Mouse (Mus musculus): ENCODE results near the gene Arpc1a. TPM values are rescaled to one million over a fixed set of nuclear protein-coding genes. Genes with fewer than 3 reads are reported as not detected.
A peak's percentile ranks its signal among the peaks of the same experiment; 100 is the strongest.
"Not testable (repeated sequence)": the region's sequence is repeated elsewhere in the genome, so short reads cannot be mapped to it uniquely, and the experiment has no call there.

Gene Arpc1a
- polyA plus RNA-seq, 1 experiment from 2014 or later = 152 TPM

- H3K36me3 ChIP-seq (ENCODE audit: control insufficient read depth, insufficient read depth, low read length) = peaks cover 51% of the 10 kb centered on the region
- WGBS = 89% methylated on average over 6 of the region's 6 CpGs
- H3K27ac ChIP-seq (replicated peaks; ENCODE audit: low read depth, low read length); H3K9ac ChIP-seq (ENCODE audit: low read length); H3K9me3 ChIP-seq (ENCODE audit: control insufficient read depth, low read length); H3K4me2 ChIP-seq (ENCODE audit: low read depth, severe bottlenecking); DNase-seq (ENCODE audit: low spot score); ATAC-seq (ENCODE audit: insufficient number of reproducible peaks, low FRiP score, low TSS enrichment, low read depth); H3K4me3 ChIP-seq (ENCODE audit: low read depth, low read length); H3K4me1 ChIP-seq (ENCODE audit: control insufficient read depth, insufficient read depth, low read length); H3K27me3 ChIP-seq (ENCODE audit: control insufficient read depth, insufficient read depth, low read length): not testable (repeated sequence)
Measured at GRCm38 (mm10) chr5:145133275-145133674, 49.6 kb downstream of the Arpc1a start.

GRCm38 (mm10) chr5:145138836-145139235 lies 55.2 kb downstream of the Arpc1a start:
- H3K4me3 ChIP-seq (ENCODE audit: low read depth, low read length) = peak overlapping the region; percentile 97
- 16% methylated on average over 6 of the region's 6 CpGs for WGBS
- H3K27me3 ChIP-seq (ENCODE audit: control insufficient read depth, insufficient read depth, low read length) = no peaks in the 10 kb centered on the region
- H3K4me2 ChIP-seq (ENCODE audit: low read depth, severe bottlenecking) = peak overlapping the region; percentile 63
- H3K9me3 ChIP-seq (ENCODE audit: control insufficient read depth, low read length) = no peaks in the 10 kb centered on the region
- 0 out of 2 replicates have a peak, but pooled peaks cover 4% of the 10 kb centered on the region for H3K4me1 ChIP-seq (ENCODE audit: control insufficient read depth, insufficient read depth, low read length)
- DNase-seq (ENCODE audit: low spot score) = no peak
- H3K9ac ChIP-seq (ENCODE audit: low read length) = peak overlapping the region; percentile 91
- no peak overlapping the region for H3K27ac ChIP-seq (replicated peaks; ENCODE audit: low read depth, low read length)
- H3K36me3 ChIP-seq (ENCODE audit: control insufficient read depth, insufficient read depth, low read length) = peaks cover 16% of the 10 kb centered on the region
- ATAC-seq (ENCODE audit: insufficient number of reproducible peaks, low FRiP score, low TSS enrichment, low read depth) = no peak

GRCm38 (mm10) chr5:145139571-145140519 lies 56.2 kb downstream of the Arpc1a start, which contains the start of the genes Pdap1 and Bud31:
Gene Pdap1 (minus strand): TSS chr5:145140238.
Gene Bud31 (plus strand): TSS chr5:145140362.
- H3K4me1 ChIP-seq (ENCODE audit: control insufficient read depth, insufficient read depth, low read length) = 0 out of 2 replicates have a peak, but pooled peaks cover 4% of the 10 kb centered on the region
- WGBS = under 1% methylated on average over 84 of the region's 84 CpGs
- peaks cover 10% of the 10 kb centered on the region for H3K36me3 ChIP-seq (ENCODE audit: control insufficient read depth, insufficient read depth, low read length)

GRCm38 (mm10) chr5:145140611-145141010 lies 57.0 kb downstream of the Arpc1a start:
- 1% methylated on average over 18 of the region's 18 CpGs for WGBS
- 0 out of 2 replicates have a peak, but pooled peaks have one; percentile 10 for ATAC-seq (ENCODE audit: insufficient number of reproducible peaks, low FRiP score, low TSS enrichment, low read depth)
- Histone ChIP-seq H3K9ac (ENCODE audit: low read length) (peak overlapping the region; percentile 91), H3K36me3 (ENCODE audit: control insufficient read depth, insufficient read depth, low read length) (peaks cover 16% of the 10 kb centered on the region), H3K4me3 (ENCODE audit: low read depth, low read length) (peak overlapping the region; percentile 97), H3K9me3 (ENCODE audit: control insufficient read depth, low read length) (no peaks in the 10 kb centered on the region), H3K27me3 (ENCODE audit: control insufficient read depth, insufficient read depth, low read length) (no peaks in the 10 kb centered on the region), H3K4me2 (ENCODE audit: low read depth, severe bottlenecking) (peak overlapping the region; percentile 63), H3K4me1 (ENCODE audit: control insufficient read depth, insufficient read depth, low read length) (0 out of 2 replicates have a peak, but pooled peaks cover 4% of the 10 kb centered on the region), H3K27ac (replicated peaks; ENCODE audit: low read depth, low read length) (0 out of 2 replicates have a peak overlapping the region, but pooled peaks have one; percentile 26)
- no peak for DNase-seq (ENCODE audit: low spot score)

More at GRCm38 (mm10) chr5:145139571-145140519, 56.2 kb downstream of the Arpc1a start, which contains the start of the genes Pdap1 and Bud31:
- Histone ChIP-seq H3K27me3 (ENCODE audit: control insufficient read depth, insufficient read depth, low read length) (no peaks in the 10 kb centered on the region), H3K4me2 (ENCODE audit: low read depth, severe bottlenecking) (peak within 1 kb of the TSS; percentile 63), H3K9ac (ENCODE audit: low read length) (peak within 1 kb of the TSS; percentile 91), H3K27ac (replicated peaks; ENCODE audit: low read depth, low read length) (peak within 1 kb of the TSS; percentile 26), H3K9me3 (ENCODE audit: control insufficient read depth, low read length) (no peaks in the 10 kb centered on the region), H3K4me3 (ENCODE audit: low read depth, low read length) (peak within 1 kb of the TSS; percentile 97)
- ATAC-seq (ENCODE audit: insufficient number of reproducible peaks, low FRiP score, low TSS enrichment, low read depth) (peak; percentile 93), DNase-seq (ENCODE audit: low spot score) (peak; percentile 96)

- Histone ChIP-seq H3K9ac (ENCODE audit: low read length) (no peak overlapping the region), H3K9me3 (ENCODE audit: control insufficient read depth, low read length) (no peaks in the 10 kb centered on the region), H3K4me3 (ENCODE audit: low read depth, low read length) (no peak overlapping the region)
Measured at GRCm38 (mm10) chr5:145147748-145148147, 64.1 kb downstream of the Arpc1a start.

GRCm38 (mm10) chr5:145149294-145149693 lies 65.7 kb downstream of the Arpc1a start:
- DNase-seq (ENCODE audit: low spot score) (no peak), ATAC-seq (ENCODE audit: insufficient number of reproducible peaks, low FRiP score, low TSS enrichment, low read depth) (no peak)
- Histone ChIP-seq H3K4me1 (ENCODE audit: control insufficient read depth, insufficient read depth, low read length) (no peaks in the 10 kb centered on the region), H3K4me2 (ENCODE audit: low read depth, severe bottlenecking) (no peak overlapping the region), H3K9ac (ENCODE audit: low read length) (no peak overlapping the region), H3K27ac (replicated peaks; ENCODE audit: low read depth, low read length) (no peak overlapping the region), H3K9me3 (ENCODE audit: control insufficient read depth, low read length) (no peaks in the 10 kb centered on the region), H3K27me3 (ENCODE audit: control insufficient read depth, insufficient read depth, low read length) (no peaks in the 10 kb centered on the region), H3K36me3 (ENCODE audit: control insufficient read depth, insufficient read depth, low read length) (peaks cover 51% of the 10 kb centered on the region), H3K4me3 (ENCODE audit: low read depth, low read length) (no peak overlapping the region)
- 93% methylated on average over 6 of the region's 6 CpGs for WGBS

More at GRCm38 (mm10) chr5:145147748-145148147, 64.1 kb downstream of the Arpc1a start:
- H3K4me2 ChIP-seq (ENCODE audit: low read depth, severe bottlenecking) = no peak overlapping the region
- no peak for ATAC-seq (ENCODE audit: insufficient number of reproducible peaks, low FRiP score, low TSS enrichment, low read depth)
- no peak for DNase-seq (ENCODE audit: low spot score)
- H3K4me1 ChIP-seq (ENCODE audit: control insufficient read depth, insufficient read depth, low read length) = no peaks in the 10 kb centered on the region
- 93% methylated on average over 5 of the region's 5 CpGs for WGBS
- H3K27me3 ChIP-seq (ENCODE audit: control insufficient read depth, insufficient read depth, low read length) = no peaks in the 10 kb centered on the region
- H3K27ac ChIP-seq (replicated peaks; ENCODE audit: low read depth, low read length) = no peak overlapping the region
- H3K36me3 ChIP-seq (ENCODE audit: control insufficient read depth, insufficient read depth, low read length) = peaks cover 49% of the 10 kb centered on the region

- H3K36me3 ChIP-seq (ENCODE audit: control insufficient read depth, insufficient read depth, low read length) = peaks cover 34% of the 10 kb centered on the region; the same call in 1 of the 2 replicates
- no peaks in the 10 kb centered on the region for H3K4me1 ChIP-seq (ENCODE audit: control insufficient read depth, insufficient read depth, low read length)
- no peak overlapping the region for H3K27ac ChIP-seq (replicated peaks; ENCODE audit: low read depth, low read length)
- no peak overlapping the region for H3K9ac ChIP-seq (ENCODE audit: low read length)
- no peaks in the 10 kb centered on the region for H3K27me3 ChIP-seq (ENCODE audit: control insufficient read depth, insufficient read depth, low read length)
- 94% methylated on average over 5 of the region's 5 CpGs for WGBS
- no peak for DNase-seq (ENCODE audit: low spot score)
- H3K4me2 ChIP-seq (ENCODE audit: low read depth, severe bottlenecking) = no peak overlapping the region
- no peaks in the 10 kb centered on the region for H3K9me3 ChIP-seq (ENCODE audit: control insufficient read depth, low read length)
- ATAC-seq (ENCODE audit: insufficient number of reproducible peaks, low FRiP score, low TSS enrichment, low read depth) = no peak
- no peak overlapping the region for H3K4me3 ChIP-seq (ENCODE audit: low read depth, low read length)
Measured at GRCm38 (mm10) chr5:145152690-145153089, 69.1 kb downstream of the Arpc1a start.

Measured in limb, embryonic 11.5 days (tissue).